Mouse (Mus musculus) cortical plate, adult 2 months (tissue): ENCODE measurements around the gene Obscn.

Experiments
- CTCF ChIP-seq: fragments of 200-500 bp; IDR thresholded peaks from 2 replicates; pipeline ENCODE4 v1.5.1; 2011; ENCODE audit warnings: mild to moderate bottlenecking, control low read depth, low read length; ENCODE audit not compliant: insufficient read depth; ENCODE audit errors: extremely low read depth
- POLR2A ChIP-seq: fragments of 200-500 bp; IDR thresholded peaks from 2 replicates; pipeline ENCODE4 v1.6.1; 2011; ENCODE audit warnings: mild to moderate bottlenecking, low read length, control low read depth; ENCODE audit not compliant: insufficient read depth; ENCODE audit errors: extremely low read depth

DNA sequence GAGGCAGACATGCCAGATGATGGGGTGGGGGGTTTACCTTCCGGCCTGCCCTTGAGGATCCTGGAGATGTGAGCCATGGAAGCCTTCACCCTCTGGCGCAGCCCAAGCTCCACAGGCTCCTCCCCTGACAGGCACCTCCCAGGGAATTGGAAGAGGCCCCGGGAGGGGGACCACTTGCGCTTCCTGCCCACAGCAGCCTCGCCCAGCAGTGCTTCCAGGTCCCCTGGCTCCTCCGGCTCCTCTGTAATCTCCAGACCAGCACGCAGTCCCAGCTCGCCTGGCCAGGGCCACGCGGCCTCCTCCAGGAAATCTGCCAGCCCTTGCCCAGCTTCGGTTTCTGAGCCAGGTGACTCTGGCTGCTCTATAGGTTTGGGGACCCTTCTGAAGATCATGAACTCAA, 137.0 kb downstream of the Obscn start:
- TF ChIP-seq CTCF (no peak), POLR2A (no peak)
